Mouse (Mus musculus) heart, postnatal 10 days (tissue): ENCODE data around the gene Zfp941. TPM values are rescaled to one million over a fixed set of nuclear protein-coding genes. Genes with fewer than 3 reads are reported as not detected.
"Not testable (repeated sequence)": the region's sequence is repeated elsewhere in the genome, so short reads cannot be mapped to it uniquely, and the experiment has no call there.

Experiments used
- DNase-seq, 2 experiments: peaks; one replicate each; pipeline ENCODE4 v3.0.0; 2021
- intact Hi-C: fragments of 180-260 bp; cut with DNase I; formaldehyde crosslinking; loops from one replicate; pipeline ENCODE4 v1.15.1; 2025
- total RNA-seq, 2 experiments: library from RNA; stranded (reverse); gene quantifications; 2 replicates each; pipeline ENCODE4 v1.2.3; 2021

Gene Zfp941
- total RNA-seq, 2 experiments from 2014 or later, result 0.45 to 0.47 TPM

- no peak for DNase-seq
- intact Hi-C loops, result no loop called here
These were observed 33.9 kb downstream of the Zfp941 start for GRCm38 (mm10) chr7:140788053-140788435.

- no peak for DNase-seq
- intact Hi-C loops, result no loop called here
These were observed 34.4 kb downstream of the Zfp941 start, which contains the start of gene Syce1 for GRCm38 (mm10) chr7:140787406-140788052. Gene Syce1, minus strand, starts transcription at chr7:140787852.

DNA sequence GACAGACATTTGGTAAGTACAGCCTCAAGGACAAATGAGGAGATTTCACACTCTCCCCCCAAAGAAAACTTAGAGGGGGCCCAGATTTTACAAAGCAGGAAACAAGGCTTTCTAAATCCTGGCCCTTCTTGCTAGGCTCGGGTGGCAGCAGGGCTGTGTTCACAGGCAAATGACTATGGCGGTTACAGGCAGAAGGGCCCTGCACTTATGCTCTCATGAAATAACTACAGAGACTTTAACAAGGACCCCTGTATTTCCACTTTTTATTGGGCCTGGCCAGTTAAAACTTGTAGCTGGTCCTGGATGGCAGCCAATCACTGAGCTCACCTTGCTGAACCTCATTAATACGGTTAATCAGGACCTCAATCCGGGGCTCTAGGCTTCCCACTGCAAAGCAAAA, 41.4 kb downstream of the Zfp941 start:
- no peak for DNase-seq
- intact Hi-C loops, result no loop called here

DNA sequence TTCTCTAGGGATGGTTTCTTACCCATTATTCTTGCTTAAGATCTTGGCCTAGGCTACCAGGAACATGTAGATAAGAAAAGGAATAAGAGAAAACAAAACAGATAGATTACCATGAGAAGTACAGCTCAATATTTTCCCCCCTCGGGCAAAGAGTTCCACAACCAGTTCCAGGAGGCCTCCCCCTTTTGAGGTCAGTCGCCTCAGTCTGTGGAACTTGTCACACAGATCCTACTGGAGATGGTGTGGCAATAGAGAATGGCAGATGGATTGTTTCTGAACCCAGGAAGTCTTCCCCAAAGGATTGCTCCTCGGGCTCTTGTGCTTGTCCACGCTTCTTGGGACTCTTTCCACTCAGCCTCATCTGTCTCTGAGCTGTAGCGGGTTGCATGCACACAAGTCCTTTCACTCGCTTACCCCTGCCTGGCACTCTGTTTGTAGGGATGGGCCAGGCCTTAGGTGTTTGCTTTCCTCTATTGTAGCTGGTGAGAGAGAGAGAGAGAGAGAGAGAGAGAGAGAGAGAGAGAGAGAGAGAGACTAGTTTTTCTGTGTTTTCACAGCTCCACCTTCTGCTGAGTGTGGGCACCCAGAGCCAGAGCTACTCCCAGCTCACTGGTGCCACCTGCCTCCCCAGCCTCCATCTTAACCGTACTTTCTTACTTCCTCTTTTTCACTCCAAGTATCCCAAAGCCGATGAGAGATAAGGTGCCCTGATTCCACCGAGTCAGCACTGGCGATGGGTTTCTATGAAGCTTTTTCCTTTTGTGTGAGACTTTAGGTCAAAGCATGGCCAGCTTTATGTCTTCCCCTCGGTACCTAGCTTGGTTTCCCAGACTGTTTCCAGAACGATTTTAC, 55.9 kb downstream of the Zfp941 start:
- DNase-seq, result no peak
- intact Hi-C loops, result no loop called here

GRCm38 (mm10) chr7:140765391-140765790, 56.6 kb downstream of the Zfp941 start:
- intact Hi-C loops, result not testable (repeated sequence)

DNA sequence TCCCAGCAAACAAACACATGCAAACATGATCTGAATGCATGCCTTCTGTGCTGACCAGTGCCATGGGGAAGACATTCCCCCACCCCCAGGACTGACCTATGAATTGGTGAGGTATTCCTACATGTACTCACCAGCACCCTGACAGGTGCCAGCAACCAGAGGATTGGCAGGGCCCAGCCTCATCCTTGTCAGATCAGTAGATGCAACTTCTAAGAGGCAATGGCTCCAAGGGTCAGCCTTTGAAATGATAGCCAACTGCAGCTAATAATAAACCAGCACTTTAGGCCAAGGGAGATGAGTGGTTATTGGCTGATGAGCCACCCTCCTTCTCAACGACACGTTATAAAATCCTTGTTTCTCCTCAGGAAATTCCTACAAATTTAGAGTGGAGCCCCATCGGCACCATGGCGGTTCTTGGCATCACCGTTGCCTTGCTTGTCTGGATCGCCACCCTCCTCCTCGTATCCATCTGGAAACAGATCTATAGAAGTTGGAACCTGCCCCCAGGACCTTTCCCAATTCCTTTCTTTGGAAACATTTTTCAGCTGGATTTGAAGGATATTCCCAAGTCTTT, 58.4 kb downstream of the Zfp941 start, which contains the start of gene Cyp2e1:
Cyp2e1 (plus strand) TSS at position 293 of the 574 bp plus-strand sequence.
- DNase-seq, result no peak
- intact Hi-C loops, result no loop called here

More at GRCm38 (mm10) chr7:140765391-140765790, 56.6 kb downstream of the Zfp941 start:
- DNase-seq, result not testable (repeated sequence)

GRCm38 (mm10) chr7:140760647-140761046, 61.3 kb downstream of the Zfp941 start:
- intact Hi-C loops, result no loop called here
- DNase-seq, result no peak

Other genes starting within 250 kb of the Zfp941 start
- gene Olfr46, start 220.9 kb downstream of the Zfp941 start, total RNA-seq, result not detected
- gene Olfr61, start 193.2 kb downstream of the Zfp941 start, total RNA-seq, result not detected
- gene Olfr53, start 175.7 kb downstream of the Zfp941 start, total RNA-seq, result not detected
- not detected for gene Olfr539, start 162.2 kb downstream of the Zfp941 start, total RNA-seq
- gene Olfr45, start 140.2 kb downstream of the Zfp941 start, total RNA-seq, result not detected
- gene Olfr541, start 124.9 kb downstream of the Zfp941 start, total RNA-seq, result not detected
- gene Cyp2e1, start 58.4 kb downstream of the Zfp941 start, total RNA-seq, result under 1 TPM; 0.24 to 0.47 TPM
- gene Syce1, start 34.3 kb downstream of the Zfp941 start, total RNA-seq, result not detected
- not detected for gene Urah, start 12.8 kb upstream of the Zfp941 start, total RNA-seq
- 10 to 100 TPM; 19.6 to 23.6 TPM for gene Scgb1c1, start 23.4 kb upstream of the Zfp941 start, total RNA-seq
- gene Odf3, start 25.6 kb upstream of the Zfp941 start, total RNA-seq, result not detected
- gene Gm45785, start 34.2 kb upstream of the Zfp941 start, total RNA-seq, result not detected
- 10 to 100 TPM; 27.0 to 29.8 TPM for gene Ric8a, start 34.8 kb upstream of the Zfp941 start, total RNA-seq
- gene Bet1l, start 35.4 kb upstream of the Zfp941 start, total RNA-seq, result 10 to 100 TPM; 13.1 to 15.9 TPM
- gene Psmd13, start 59.8 kb upstream of the Zfp941 start, total RNA-seq, result 100 to 1,000 TPM; 111 to 114 TPM
- gene Sirt3, start 60.1 kb upstream of the Zfp941 start, total RNA-seq, result 10 to 100 TPM; 53.4 to 58.2 TPM
- gene Cox8b, start 78.3 kb upstream of the Zfp941 start, total RNA-seq, result 1,000 to 10,000 TPM; 1,771 to 1,883 TPM
- not detected for gene Nlrp6, start 98.7 kb upstream of the Zfp941 start, total RNA-seq
- gene Pgghg, start 119.2 kb upstream of the Zfp941 start, total RNA-seq, result 1 to 10 TPM; 7.7 to 8.6 TPM
- gene Ifitm5, start 128.1 kb upstream of the Zfp941 start, total RNA-seq, result 1 to 10 TPM in 1 of 2 experiments, not detected in 1; 1.1 TPM
- not detected for gene Gm45717, start 133.8 kb upstream of the Zfp941 start, total RNA-seq
- 100 to 1,000 TPM; 168 to 187 TPM for gene Ifitm2, start 133.8 kb upstream of the Zfp941 start, total RNA-seq
- gene Ifitm1, start 145.0 kb upstream of the Zfp941 start, total RNA-seq, result 1 to 10 TPM; 2.4 to 3.8 TPM
- gene Ifitm3, start 188.6 kb upstream of the Zfp941 start, total RNA-seq, result 100 to 1,000 TPM; 104 to 117 TPM
- gene Ifitm6, start 195.7 kb upstream of the Zfp941 start, total RNA-seq, result under 1 TPM in 1 of 2 experiments, not detected in 1; 0.69 TPM
- not detected for gene Gm17387, start 207.0 kb upstream of the Zfp941 start, total RNA-seq
- under 1 TPM in 1 of 2 experiments, not detected in 1; 0.22 TPM for gene B4galnt4, start 238.9 kb upstream of the Zfp941 start, total RNA-seq